Mouse (Mus musculus): ENCODE results near the gene Rnf130.

DNA sequence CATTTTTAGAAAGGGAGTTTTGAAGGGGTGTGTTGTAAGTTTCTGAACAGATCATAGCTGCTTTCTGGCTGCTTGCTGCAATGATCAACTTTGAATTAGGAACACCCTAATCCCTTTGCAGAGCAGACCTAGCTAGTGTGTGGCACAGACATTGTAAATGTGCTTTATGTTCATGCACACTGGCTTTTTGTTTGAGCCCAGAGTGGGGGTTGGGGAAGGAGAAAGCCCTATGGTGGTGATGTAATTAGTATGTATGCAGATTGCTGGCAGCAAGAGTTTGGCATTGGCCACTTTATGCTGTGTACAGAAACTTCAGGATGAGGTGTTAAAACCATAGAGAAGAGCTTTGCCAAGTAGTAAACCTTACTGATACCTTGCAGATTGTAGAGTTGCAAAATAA lies 3.3 kb downstream of the Rnf130 start:
- no peak for TF ChIP-seq CTCF (IDR thresholded peaks at IDR 0.05; ENCODE audit: low read depth)
- TF ChIP-seq EP300 (IDR thresholded peaks at IDR 0.05; ENCODE audit: low read depth): no peak

Measured in liver, embryonic 14.5 days (tissue).